Mouse (Mus musculus) liver, postnatal 0 days (tissue): ENCODE measurements at regions not wholly inside any gene's neighbourhood (a gene's known extent, or its start where the extent isn't known, plus 50 kb on each side); places are given as distances from the start of the nearest gene placed in this dataset.

ENCODE experiments used
- ATAC-seq: fragments of 200-750 bp; cut with Nextera tagmentation; 2 replicates; pipeline ENCODE4 v1.8.0; 2017; ENCODE audit warnings: mild to moderate bottlenecking, moderate library complexity
- DNase-seq: peaks from one replicate; pipeline ENCODE4 v3.0.0-alpha.2; 2016
- H3K27ac ChIP-seq: fragments of 300-500 bp; sonication (generic); 2 replicates; pipeline ENCODE4 v1.5.1; 2014; ENCODE audit warnings: antibody characterized with exemption, moderate library complexity, mild to moderate bottlenecking, low read depth
- H3K27me3 ChIP-seq: fragments of 300-500 bp; sonication (generic); 2 replicates; pipeline ENCODE4 v1.6.1; 2014; ENCODE audit warnings: low read length, control low read depth, mixed read lengths; ENCODE audit not compliant: insufficient read depth
- H3K36me3 ChIP-seq: fragments of 300-500 bp; sonication (generic); replicated peaks from 2 replicates; pipeline ENCODE4 v1.6.1; 2014; ENCODE audit warnings: mild to moderate bottlenecking, control low read depth, low read length, moderate library complexity, mixed read lengths; ENCODE audit not compliant: insufficient read depth
- H3K4me1 ChIP-seq: fragments of 300-500 bp; sonication (generic); 2 replicates; pipeline ENCODE4 v1.6.1; 2014; ENCODE audit warnings: antibody characterized with exemption, mild to moderate bottlenecking, control low read depth; ENCODE audit not compliant: insufficient read depth
- H3K4me2 ChIP-seq: fragments of 300-500 bp; sonication (generic); 2 replicates; pipeline ENCODE4 v1.6.1; 2014; ENCODE audit warnings: low read depth, mild to moderate bottlenecking, low read length, moderate library complexity, mixed read lengths
- H3K4me3 ChIP-seq: fragments of 300-500 bp; sonication (generic); 2 replicates; pipeline ENCODE4 v1.5.1; 2014; ENCODE audit warnings: low read depth, low read length
- H3K9ac ChIP-seq: fragments of 300-500 bp; sonication (generic); replicated peaks from 2 replicates; pipeline ENCODE4 v1.6.1; 2014; ENCODE audit warnings: mild to moderate bottlenecking, moderate library complexity
- H3K9me3 ChIP-seq: fragments of 300-500 bp; sonication (generic); 2 replicates; pipeline ENCODE4 v1.6.1; 2016; ENCODE audit warnings: mild to moderate bottlenecking, control low read depth, low read length, mixed read lengths
- CTCF ChIP-seq: sonication (generic); IDR thresholded peaks from 2 replicates; pipeline ENCODE4 v1.5.1; 2016; ENCODE audit warnings: antibody characterized with exemption, low read depth
- EP300 ChIP-seq: IDR thresholded peaks from 2 replicates; pipeline ENCODE4 v1.6.1; 2016; ENCODE audit warnings: antibody characterized with exemption, low read depth, mild to moderate bottlenecking
- WGBS: fragments of 180-500 bp; shearing (Covaris S2); extraction: QIAGEN DNeasy Blood & Tissue Kit; methylation state at CpG from one replicate; pipeline ENCODE4 v1.1.7; 2014; ENCODE audit not compliant: insufficient replicate concordance; 5-methylcytosine and 5-hydroxymethylcytosine counted together

DNA sequence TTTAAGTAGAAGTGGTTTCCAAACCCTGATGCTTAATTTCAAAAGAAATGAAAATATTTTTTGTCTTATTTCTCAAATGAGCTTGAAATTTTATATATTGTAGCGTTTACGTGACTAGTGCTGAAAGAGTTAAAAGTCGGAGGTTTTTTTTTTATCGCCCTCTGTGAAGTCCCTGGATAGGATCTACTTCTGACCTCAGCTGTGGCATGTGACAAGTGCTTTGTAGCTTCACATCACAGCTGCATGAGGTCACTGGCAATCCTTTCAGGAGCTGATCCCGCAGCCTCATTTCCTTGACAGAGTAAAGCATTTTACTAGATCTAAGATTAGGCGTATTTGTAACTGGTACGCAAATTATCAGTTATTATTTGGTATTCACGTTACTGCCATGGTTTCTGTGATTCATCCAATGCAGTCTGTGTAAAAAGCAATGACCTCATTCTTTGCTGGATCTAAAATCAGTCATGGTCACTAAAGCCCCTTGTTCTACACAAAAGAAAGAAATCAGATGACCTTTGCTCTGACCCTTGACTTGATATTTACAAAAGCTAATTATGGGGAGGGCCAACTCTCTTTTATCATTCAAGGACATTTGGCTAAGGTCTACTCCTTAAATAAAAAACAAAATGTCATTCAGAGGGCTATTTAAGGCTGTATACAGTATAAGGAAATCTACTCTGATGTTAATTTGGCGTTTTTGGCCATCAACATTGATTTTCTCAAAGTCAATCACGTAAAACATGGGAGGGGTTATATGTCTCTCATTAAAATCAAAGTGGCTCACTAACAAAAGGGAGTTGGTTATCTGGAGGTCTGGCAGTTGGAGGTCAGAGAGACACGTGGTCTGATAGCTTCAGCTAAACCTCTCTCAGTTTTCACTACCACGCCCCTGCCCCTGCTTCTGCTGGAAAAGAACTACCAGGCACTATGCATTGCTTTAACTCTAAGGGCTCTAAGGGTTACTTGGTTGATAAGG, 94.3 kb upstream of the Zbtb20 start:
- Histone ChIP-seq H3K36me3 (no peaks in the 10 kb centered on the region), H3K9ac (no peak overlapping the region), H3K4me3 (no peak overlapping the region), H3K27me3 (no peaks in the 10 kb centered on the region), H3K27ac (no peak overlapping the region), H3K4me1 (peaks cover 4% of the 10 kb centered on the region; the same call in 1 of the 2 replicates), H3K9me3 (no peaks in the 10 kb centered on the region), H3K4me2 (no peak overlapping the region)
- DNase-seq (no peak), ATAC-seq (no peak)
- no peak for TF ChIP-seq CTCF
- WGBS, result 20% methylated on average over 12 of the region's 12 CpGs

DNA sequence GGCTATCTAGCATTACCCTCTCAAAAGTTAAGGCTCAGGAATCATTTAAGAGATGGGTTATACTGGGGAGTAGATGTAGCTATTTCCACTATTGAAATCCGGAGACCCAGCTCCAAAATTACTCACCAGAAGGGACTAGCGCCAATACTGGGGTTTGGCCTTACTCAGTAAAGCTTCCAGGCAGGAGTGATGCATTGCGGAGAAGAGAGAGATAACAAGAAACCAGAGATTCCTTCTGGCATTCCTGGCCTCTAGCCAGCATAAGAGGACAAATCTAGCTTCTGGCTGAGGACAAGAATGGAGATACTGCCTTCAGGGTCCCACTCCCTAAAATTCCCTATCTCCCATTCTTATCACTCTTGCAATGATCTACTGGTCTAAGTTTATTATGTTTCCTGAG, 95.7 kb upstream of the Zbtb20 start:
- H3K27ac ChIP-seq, result no peak overlapping the region
- H3K9ac ChIP-seq, result no peak overlapping the region
- H3K4me2 ChIP-seq, result no peak overlapping the region
- no peak for ATAC-seq
- WGBS, result 84% methylated on average over 3 of the region's 3 CpGs
- no peaks in the 10 kb centered on the region for H3K36me3 ChIP-seq
- H3K27me3 ChIP-seq, result no peaks in the 10 kb centered on the region
- TF ChIP-seq EP300 (no peak), CTCF (no peak)
- no peak overlapping the region for H3K4me3 ChIP-seq
- no peak for DNase-seq
- peaks cover 4% of the 10 kb centered on the region; the same call in 1 of the 2 replicates for H3K4me1 ChIP-seq
- no peaks in the 10 kb centered on the region for H3K9me3 ChIP-seq

DNA sequence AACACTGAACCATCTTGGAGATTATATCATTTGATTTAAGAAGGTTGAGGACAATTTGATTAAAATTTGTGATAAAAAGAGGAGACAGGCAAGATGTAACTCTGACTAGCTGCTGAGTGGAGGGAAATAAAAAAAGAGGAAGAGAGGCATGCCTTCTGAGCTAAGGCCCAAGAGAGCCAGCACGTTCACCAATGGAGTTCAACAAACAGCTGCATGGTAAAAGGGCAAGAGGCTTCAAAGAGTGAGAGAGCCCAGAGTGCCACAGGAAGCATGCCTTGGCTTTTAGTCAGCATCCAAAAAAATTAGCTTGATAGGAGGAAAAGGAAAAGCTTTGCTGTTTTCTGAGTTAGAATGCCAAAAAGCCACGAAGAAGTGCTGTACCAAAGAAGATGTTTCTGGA, 103.0 kb upstream of the Zbtb20 start:
- Histone ChIP-seq H3K4me3 (no peak overlapping the region), H3K9me3 (no peaks in the 10 kb centered on the region), H3K9ac (no peak overlapping the region), H3K27ac (no peak overlapping the region), H3K4me2 (no peak overlapping the region), H3K36me3 (no peaks in the 10 kb centered on the region), H3K4me1 (no peaks in the 10 kb centered on the region), H3K27me3 (no peaks in the 10 kb centered on the region)
- 50% methylated on average over 2 of the region's 2 CpGs for WGBS
- DNase-seq (no peak), ATAC-seq (no peak)
- TF ChIP-seq EP300, result no peak
- no peak for TF ChIP-seq CTCF

DNA sequence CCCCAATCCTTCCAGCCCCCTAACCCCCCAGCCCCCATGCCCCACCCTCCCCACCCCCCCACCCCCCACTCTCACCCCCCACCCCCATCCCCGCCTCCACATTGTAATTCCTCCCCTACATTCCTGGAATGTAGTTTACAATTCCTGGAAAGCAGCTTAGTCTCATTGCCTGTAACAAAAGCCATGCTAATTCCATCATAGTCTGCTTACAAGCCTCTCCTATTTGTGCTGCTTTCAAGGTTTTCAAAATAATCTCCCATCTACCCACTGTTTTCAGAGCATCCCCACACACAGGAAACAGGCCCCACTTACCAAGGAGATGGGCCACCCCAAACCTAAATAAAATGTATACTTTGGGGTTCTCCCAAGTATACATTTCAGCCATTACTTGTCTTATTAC, 105.5 kb upstream of the Zbtb20 start:
- DNase-seq, result no peak
- 60% methylated on average over 1 of the region's 1 CpGs for WGBS
- Histone ChIP-seq H3K27ac (no peak overlapping the region), H3K4me2 (no peak overlapping the region), H3K4me3 (no peak overlapping the region), H3K9ac (no peak overlapping the region), H3K9me3 (no peaks in the 10 kb centered on the region), H3K4me1 (no peaks in the 10 kb centered on the region), H3K36me3 (no peaks in the 10 kb centered on the region), H3K27me3 (no peaks in the 10 kb centered on the region)
- TF ChIP-seq EP300 (no peak), CTCF (no peak)
- no peak for ATAC-seq

DNA sequence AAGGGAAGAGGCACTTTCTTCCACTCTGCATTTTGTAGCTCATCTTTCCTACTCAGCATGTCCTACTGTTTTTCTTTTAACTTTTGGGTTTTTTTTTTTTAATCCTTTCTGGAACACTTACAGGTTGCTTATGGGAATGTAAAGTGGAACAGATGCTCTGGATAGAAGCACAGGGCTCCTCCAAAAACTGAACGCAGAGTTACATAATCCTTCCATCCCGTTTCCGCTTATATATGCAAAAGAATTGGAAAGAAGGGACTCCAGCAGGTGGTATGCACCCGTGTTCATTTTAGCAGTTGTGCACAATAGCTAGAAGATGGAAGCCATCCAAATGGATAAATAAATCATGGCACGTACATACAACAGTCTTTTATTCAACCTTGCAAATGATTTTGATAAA, 127.0 kb upstream of the Zbtb20 start:
- Histone ChIP-seq H3K36me3 (no peaks in the 10 kb centered on the region), H3K4me1 (no peaks in the 10 kb centered on the region), H3K27ac (no peak overlapping the region), H3K27me3 (no peaks in the 10 kb centered on the region), H3K4me3 (no peak overlapping the region), H3K4me2 (no peak overlapping the region), H3K9ac (no peak overlapping the region), H3K9me3 (no peaks in the 10 kb centered on the region)
- TF ChIP-seq EP300, result no peak
- TF ChIP-seq CTCF, result no peak
- DNase-seq (no peak), ATAC-seq (no peak)
- 78% methylated on average over 5 of the region's 5 CpGs for WGBS

DNA sequence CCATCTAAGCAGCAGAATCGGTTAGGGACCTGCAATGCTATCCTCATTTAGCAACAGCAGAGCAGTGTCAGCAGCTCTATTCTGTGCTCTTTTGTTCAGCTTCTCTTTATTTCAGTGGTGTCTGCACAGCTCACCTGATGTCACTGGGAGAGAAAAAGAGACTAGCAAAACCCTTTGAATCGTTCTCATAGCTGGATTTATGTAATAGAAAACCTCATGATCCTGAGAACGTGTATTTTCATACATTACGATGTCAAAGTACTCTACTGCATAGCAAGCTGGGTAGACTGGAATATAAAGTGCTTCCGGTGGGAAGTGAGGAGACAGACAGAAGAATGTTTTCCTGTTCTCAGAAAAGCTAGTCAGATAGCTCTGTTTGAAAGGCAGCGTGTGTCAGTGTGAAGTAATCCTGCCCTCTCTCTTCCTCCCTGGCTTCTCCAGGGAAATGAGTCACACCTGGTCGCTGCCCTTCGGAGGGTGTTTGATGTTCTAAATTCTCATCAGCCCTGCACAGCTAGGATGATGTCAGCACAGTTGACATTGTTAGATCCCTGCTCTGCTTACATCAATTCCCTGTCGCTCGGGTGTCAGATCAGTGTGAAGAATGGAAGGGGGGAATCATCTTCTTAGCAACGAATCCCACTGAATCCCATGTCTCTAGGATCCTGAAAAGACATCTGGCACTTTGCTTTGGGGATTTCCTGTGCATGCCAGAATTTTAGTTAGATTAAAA, 129.6 kb upstream of the Zbtb20 start:
- no peaks in the 10 kb centered on the region for H3K27me3 ChIP-seq
- H3K4me1 ChIP-seq, result no peaks in the 10 kb centered on the region
- 26% methylated on average over 11 of the region's 11 CpGs for WGBS
- H3K4me2 ChIP-seq, result no peak overlapping the region
- ATAC-seq (peak; percentile 27; the same call in 1 of the 2 replicates), DNase-seq (no peak)
- H3K9ac ChIP-seq, result no peak overlapping the region
- no peak for TF ChIP-seq CTCF
- no peak for TF ChIP-seq EP300
- no peak overlapping the region for H3K4me3 ChIP-seq
- H3K9me3 ChIP-seq, result no peaks in the 10 kb centered on the region
- H3K27ac ChIP-seq, result no peak overlapping the region
- H3K36me3 ChIP-seq, result no peaks in the 10 kb centered on the region
